Mouse (Mus musculus) thymus, postnatal 14 days (tissue): ENCODE measurements at regions not wholly inside any gene's neighbourhood (a gene's known extent, or its start where the extent isn't known, plus 50 kb on each side); places are given as distances from the start of the nearest gene placed in this dataset.

ENCODE experiments used
- DNase-seq: peaks from one replicate; pipeline ENCODE4 v3.0.0; 2021

DNA sequence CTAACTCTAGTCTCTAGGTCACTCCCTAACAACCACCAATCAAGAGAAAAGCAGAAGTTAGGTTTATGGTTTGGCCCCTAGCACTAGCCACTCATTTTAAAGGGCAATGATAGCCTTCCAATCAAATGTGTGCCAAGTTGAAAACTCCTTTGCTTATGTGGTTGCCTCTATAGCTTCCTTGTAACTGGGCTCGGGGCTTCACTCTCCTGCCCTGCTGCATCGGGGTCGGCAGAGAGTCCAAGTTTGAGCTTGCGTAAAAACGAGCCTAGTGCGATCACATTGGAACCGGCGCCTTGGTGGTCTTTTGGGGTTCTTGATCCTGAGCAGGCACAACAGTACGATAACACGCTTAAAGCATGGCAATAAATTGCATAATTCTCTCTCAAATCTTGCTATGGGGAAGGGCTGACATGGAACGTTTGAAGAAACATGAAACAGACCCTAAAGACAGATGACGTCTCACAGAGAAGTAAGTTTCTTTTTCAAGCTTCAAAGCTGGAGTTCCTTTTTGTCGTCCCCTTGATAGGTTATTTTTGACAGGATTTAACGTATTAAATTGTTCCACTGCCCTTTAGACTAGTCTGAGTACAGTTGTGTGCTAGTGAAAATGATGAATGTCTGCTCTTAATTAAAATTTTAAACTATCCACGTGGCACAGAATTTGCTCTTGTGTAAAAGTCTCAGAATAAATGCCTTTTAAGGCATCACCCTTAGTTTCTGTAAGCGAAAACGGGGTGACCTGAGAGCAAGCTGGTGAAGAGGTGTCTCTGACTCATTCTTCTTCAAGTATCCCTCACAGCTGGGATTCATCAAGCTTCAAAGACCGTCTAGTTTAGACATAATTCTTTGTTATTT lies 52.0 kb downstream of the 4930426L09Rik start:
- no peak for DNase-seq

DNA sequence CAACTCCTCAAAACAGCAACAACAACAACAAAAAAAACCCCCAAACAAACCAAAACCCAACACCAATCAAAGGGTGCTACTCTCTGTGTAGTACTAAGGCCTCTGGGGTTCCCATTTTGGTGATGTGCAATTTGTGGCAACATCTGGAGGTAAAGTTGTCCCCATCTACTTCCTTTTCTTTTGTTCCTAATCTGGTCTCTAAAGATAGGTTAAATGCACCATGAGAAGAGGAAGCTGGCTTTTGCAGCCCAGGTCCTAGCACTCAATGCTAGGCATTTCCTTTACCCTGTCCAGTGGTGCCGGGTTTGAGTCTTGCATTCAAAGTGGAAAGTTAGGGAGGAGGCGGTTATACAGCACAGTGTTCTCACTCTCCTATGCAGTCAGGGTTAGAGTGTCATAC lies 57.4 kb downstream of the 4930426L09Rik start:
- DNase-seq, result no peak

DNA sequence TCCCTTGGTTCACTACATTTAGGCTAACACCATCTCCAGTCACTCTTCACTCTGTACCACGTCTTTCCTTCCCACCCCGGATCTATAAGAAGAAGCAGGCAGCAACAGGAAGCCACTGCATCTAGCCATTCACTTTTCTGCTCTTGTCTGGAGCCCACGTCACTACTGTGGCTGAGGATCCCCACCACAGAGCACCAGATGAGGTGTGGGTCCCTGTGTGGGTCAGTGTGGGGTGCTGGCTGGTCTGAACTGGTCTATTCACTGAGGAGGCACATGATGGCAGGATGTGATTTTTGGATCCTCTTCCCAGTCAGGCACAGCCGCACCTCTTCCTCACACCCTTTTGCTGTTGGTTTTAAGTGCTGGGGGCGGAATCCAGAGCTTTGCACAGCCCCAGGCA lies 59.7 kb downstream of the 4930426L09Rik start:
- DNase-seq, result peak; percentile 35

DNA sequence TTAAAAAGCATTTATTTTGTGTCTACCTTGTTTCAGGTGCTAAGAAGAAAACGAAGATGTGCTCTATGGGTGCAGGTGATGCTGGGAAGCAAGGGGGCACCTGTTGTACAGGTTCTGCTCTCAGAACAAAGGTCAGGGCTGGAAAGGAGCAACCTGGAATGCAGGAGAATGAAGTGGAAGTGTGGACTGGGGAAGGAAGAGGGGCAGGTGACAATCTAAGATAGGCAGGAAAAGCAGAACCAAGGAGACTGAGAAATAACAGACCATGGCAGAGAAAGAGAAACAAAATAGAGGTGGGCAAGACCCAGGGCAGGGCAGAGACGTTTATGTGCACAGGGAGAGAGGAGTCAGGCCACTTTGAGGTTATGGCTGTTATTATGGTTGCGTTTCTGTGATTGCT lies 60.6 kb downstream of the 4930426L09Rik start:
- no peak for DNase-seq

DNA sequence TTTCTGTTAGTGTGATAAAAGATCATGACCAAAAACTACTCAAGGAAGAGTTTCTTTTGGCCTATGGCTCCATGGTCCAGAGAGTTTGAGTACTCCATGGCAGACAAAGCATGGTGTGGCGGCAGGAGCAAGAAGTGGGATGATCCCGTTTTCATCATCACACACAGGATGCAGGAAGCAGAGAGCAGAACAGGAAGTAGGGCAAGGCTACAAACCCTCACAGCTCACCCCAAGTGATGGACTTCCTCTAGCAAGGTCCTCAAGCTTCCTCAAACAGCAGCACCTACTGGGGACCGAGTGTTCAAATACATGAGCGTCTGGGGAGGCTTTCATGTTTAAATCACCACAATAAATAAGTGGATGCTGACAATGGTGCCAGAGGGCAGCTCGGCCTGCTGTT lies 61.1 kb downstream of the 4930426L09Rik start:
- DNase-seq, result peak; percentile 54

DNA sequence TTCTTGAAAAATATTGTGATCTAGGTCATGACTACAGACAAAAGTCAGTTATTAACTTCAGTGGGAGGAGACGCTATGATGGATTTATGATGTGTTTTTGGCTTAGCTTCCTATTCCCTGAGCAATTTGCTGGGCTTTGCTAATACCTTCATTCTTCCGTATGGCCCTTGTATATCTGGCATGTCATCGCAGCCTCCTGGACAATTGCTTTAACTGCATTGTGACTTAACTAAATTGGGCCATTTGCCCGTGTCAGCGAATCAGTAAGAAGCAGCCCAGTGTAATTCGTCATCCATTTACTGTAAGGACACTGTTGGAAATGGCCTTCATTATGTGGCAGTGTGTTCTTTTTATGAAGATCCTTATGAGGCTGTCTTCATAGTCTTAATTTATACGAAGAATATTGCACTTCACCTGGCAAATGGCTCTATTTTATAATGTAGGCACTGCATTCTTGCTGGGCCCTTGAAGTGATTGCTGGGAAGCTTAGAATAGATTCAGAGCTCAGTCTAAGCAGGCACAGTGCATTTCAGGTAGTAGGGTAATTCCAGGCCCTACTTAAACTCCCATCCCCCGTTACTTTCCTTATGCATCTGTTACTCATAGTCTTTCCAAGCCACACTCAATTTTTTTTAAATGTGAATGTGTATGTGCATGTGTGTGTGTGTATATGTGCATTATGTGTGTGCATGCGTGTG lies 62.2 kb downstream of the 4930426L09Rik start:
- DNase-seq, result no peak

DNA sequence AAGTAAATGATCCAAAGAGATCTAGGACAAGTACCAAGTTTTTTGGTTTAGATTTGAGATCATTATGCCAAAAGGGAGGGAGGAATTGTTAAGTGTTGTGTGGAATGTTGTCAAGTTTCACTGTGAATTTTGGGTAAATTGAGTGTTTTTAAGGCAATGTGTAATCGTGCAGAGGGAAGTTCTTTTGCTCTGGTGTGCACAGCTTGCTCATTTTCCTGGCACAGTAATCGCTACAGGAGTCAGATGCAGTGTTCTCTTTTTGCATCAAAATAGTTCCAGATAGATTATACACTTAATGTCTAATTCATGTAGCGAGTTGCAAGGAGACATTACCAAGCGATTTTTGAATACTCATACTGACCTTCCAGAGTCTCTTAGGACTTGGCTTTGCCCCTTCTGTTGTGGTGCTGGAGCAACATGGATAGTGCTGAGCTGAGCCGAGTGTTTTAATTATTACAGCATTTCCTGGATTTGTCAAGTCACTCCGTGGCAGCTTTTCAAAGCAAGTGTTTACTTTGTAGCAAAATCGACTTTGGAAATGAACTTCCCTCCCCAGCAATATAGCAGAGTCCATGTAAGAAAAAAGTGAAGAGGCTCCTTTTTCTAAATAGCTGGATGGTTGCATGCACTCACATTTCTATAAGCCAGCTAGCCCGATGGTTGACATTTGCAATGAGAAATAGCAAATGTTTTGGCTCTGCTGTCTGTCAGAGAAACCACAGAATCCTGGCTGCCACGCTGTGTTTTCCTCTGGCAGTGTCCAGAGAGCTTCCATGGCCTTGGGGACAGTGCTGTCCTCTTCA lies 66.6 kb downstream of the 4930426L09Rik start:
- DNase-seq, result no peak

DNA sequence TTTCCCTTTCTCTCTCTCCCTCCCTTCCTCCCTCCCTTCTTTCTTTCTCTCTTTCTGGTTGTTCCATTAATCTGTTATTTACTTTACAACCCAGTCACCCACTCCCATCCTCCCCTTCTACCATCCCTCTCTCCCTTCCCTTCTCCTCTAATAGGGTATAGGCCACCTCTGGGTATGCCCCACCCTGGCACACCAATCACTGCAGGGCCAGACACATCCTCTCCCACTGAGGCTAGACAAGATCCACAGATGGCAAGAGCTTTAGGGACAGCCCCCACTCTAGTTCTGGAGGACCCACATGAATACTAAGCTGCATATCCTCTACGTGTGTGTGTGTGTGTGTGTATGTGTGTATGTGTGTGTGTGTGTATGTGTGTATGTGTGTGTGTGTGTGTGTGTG lies 67.4 kb downstream of the 4930426L09Rik start:
- DNase-seq, result no peak

DNA sequence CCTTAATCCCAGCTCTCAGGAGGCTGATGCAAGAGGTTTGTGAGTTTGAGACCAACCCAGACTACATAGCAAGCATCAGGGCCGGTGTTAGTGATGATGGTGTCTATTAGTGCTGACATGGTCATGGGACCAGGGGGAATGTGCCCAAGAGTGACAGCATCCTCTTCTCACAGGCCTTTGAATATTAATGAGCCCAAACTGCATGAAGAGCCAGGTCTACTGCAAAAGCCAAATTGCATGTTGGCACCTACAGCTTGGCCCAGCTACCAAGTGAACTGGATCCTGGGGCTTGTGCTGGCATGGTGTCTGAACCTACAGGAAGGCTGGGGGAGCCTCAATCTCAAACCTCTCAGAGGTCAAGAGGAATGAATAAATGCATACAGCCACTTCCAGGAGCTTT lies 70.0 kb downstream of the 4930426L09Rik start:
- DNase-seq, result no peak

DNA sequence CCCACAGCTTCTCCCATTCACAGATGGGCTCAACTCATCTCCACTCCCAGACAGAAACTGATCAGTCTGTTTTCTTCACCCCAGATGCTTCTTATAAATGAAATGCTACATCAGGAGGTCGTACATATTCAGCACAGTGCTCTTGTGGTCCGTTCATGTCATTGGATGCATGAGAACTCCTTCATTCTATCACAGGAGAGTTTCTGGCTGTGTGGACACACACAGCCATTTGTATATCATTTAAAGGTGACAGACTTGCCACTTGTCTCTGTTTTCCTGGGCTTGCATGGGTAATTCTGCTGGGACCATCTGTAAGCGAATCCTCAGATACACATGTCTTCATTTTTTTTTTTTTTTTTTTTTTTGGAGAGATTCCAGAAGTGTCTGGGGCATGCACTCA lies 85.7 kb downstream of the 4930426L09Rik start:
- DNase-seq, result no peak

DNA sequence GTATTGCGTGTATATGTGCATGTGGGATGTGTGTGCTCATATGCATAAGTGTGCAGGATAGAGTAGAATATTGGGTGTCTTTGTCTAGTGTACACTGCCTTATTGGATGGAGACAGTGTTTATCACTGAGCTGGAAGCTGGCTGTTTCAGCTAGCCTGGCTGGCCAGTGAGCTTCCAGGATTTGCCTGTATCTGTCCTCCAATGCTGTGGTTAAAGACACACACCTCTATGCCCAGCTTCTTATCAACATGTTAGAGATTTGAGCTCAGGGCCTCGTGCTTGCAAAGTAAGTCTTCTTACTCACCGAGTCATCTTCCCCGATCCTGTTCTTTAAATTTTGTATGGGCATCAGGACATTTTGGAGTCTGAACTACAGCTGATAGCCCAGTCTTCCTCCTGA lies 87.0 kb downstream of the 4930426L09Rik start:
- no peak for DNase-seq

DNA sequence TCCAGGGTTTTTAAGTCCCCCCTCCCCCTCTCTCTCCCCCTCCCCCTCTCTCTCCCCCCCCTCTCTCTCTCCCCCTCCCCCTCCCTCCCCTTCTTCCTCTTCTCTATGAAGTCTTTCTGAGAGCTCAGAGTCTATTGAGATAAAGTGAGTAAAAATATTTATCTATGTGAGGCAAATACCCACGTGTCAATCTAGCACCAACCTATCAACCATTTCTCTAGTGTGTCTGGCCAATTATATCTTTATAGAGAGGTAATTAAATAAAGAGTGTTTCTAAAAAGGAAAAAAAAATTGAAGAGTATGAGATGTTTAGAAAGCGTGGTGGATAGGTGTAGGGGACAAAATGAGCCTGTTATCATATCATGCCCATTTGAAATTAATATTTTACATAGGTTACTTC lies 88.0 kb downstream of the 4930426L09Rik start:
- DNase-seq, result no peak

DNA sequence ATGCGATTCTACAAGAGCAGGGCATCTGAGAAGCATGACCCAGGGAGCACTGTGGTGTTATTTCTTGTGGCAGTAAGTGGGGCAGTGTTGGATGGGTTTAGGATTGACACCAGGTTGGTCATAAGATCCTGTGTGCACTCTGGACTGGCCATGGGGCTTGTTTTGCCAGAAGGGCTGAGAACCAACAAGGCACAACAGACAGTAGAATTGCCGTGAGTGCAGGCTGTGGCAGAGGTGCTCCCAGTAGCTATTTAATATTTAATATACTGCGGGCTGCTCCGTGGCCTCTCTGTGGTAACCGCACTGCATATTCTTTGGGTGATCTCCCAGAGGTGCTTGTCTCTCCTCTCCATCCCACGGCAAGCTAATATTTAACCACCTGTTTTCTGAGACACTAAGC lies 88.5 kb downstream of the 4930426L09Rik start:
- DNase-seq, result no peak

DNA sequence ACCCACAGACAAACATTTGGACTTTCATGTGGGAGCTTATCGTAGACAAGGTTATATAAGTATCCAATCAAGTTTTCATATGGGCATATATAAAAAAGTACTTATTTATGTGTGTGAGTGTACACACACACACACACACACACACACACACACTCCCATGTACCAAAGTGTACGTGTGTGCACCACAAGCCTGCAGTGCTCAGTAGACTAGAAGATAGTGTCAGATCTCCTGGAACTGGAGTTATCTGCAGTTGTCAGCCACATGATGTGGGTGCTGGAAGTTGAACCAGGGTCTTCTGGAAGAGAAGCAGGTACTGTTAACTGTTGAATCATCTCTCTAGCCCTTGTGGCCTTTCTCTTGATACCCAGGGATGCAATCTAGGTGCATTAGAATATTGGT lies 99.7 kb upstream of the Armc3 start:
- DNase-seq, result no peak

DNA sequence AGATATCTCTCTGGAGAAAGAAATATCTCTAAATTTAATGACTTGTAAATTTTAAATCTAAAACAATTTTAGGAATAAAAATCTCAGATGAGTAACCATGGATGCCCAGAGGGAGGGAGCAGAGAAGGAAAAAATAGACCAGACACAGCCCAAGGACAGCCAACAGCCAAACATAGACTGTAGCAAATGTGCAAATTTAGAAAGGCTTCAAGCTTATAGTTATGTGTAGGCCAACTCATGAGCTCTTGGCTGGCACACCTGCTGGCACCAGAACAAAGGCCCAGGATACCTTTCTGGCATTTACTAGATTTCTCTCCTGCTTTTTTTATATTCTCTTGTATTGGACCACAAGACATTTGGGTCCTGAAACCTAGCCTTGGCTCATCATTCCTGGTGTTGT lies 90.3 kb upstream of the Armc3 start:
- DNase-seq, result no peak

DNA sequence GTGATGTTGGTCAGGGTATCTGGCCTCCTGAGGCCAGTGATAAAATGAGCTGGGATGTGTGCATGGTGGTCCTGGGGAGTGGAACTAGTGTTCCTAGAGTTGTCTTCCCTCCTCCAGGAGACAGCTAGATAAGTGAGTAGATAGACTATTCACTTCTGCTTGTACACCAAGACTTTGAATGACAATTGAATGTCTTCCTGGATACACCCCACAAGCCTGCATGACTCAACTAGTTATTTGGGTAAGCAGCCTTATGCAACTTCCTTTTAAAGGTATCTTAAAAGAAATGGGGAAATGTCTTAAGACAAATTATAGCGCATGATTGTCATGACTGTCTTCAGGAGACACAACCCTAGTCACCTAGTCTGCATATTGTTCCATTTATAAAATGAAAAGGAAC lies 79.2 kb upstream of the Armc3 start:
- DNase-seq, result no peak

DNA sequence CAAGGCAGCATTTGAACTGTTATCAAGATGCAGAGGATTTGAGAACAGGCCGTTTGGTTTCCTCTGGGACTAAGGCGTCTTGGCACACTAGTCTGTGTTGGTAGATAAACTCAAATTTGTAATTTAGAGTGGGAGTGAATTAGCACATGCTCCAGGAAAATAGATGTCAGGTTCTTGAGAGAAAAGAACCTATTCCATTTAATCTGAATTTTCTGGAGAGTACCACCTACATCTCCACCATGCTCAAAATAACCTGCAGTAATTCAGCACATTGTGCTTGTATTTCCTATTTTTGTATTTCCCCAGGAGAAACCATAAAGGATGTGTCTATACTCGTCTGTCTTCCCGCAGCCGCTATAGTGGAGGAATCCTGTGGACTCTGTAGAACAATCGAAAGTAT lies 66.2 kb upstream of the Armc3 start:
- DNase-seq, result no peak

DNA sequence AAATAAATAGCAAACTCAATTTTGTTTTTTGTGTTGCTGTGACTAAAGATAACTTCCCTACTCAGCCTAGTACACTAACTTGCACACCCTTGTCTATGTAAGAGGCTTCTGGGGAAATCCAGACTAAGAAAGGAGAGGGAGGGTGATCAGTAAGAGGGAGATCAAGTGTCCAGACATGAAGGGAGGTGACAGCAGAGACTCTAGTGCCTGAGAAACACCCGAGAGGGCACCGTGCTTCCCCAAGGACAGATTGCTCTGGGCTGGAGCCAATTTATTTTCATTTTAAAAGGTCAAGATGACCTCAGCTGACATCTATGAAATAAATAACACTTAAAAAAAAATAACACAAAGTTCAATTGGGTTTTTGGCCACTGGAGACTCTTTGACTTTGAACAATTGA lies 56.5 kb upstream of the Armc3 start:
- DNase-seq, result no peak

DNA sequence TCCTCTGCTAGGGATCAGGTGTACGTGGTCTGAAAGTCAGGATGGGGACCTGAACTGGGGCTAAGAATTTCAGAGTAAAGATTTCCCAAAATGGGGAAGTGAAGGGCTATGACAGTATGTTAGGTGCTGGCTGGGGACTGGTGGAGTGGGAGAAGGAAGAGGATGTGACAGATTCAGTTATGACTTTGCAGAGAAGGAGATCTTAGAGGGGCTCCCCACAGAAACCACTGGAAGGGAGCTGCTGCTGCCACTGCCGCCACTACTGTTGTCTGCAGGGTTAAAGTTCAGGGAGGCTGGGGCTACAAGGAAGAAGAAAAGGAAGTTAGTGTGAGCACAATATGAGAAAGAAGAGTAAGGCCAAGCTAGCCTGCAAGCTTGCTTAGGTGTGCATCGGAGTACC lies 53.7 kb upstream of the Armc3 start:
- peak; percentile 28 for DNase-seq

DNA sequence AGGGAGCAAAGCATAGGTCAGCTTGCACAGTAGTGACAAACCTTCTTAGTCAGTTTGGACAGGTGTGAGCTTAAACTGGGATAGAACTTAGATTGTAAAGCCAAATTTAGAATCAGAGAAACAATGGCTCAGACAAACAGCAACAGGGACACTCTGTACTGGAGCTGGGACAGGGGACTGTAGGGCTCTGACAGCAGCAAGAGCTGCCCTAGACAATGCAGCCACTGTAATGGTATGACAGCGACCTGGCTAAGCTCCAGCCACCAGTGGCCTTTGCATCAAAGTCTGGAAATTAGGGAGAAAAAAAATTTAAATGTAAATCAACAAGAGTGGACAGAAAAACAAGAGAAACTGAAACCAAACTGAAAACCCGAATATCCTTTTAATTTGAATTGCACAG lies 53.2 kb upstream of the Armc3 start:
- DNase-seq, result no peak

DNA sequence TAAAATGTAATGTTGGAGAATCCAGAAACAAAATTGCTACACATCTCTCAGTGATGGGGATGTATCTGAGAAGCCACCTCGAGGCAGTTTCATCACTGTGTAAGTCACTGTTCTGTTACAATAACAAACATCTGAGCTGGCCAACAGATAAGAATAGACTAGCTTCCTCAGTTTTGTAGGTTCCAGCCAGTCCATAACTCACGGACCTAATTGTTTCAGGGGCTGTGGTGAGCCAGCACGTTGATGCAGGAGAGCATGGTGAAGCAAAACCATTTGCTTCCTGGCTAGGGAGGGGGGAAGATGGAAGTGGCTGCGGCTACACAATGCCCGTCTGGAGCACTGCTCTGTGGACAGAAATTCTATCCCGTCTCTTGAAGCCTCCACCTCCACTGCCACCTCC lies 52.8 kb upstream of the Armc3 start:
- no peak for DNase-seq

DNA sequence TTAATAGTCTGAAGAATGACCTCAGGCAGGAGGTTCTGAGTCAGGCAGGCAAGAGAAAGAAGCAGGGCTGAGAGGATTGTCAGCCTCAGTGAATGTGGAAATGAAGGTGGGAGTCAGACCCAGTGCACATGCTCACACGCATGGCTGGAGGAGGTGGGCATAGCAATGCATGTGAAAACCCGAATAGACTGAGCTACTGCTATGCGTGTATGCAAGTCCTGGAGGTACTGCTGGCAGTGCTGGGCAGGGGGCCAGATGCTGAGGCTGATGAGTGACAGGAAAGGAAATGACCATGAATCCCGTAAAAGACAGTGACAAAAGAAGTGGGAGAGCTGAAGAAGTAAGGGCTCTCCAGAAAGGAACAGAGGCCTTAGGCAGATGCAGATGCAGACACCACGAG lies 50.3 kb upstream of the Armc3 start:
- DNase-seq, result no peak
